Mouse (Mus musculus): ENCODE data around the gene Adam10. TPM values are rescaled to one million over a fixed set of nuclear protein-coding genes. Genes with fewer than 3 reads are reported as not detected.

Adam10 gene
- polyA plus RNA-seq, 1 experiment = 42.9 TPM

- no peak for DNase-seq (ENCODE audit: extremely low spot score in 1 of 2, low spot score in 1 of 2)
Observed at GRCm38 (mm10) chr9:70760974-70761373, 82.2 kb downstream of the Adam10 start.

- no peak for DNase-seq (ENCODE audit: extremely low spot score in 1 of 2, low spot score in 1 of 2)
Observed at GRCm38 (mm10) chr9:70775517-70775916, 96.7 kb downstream of the Adam10 start.

- no peak for DNase-seq (ENCODE audit: extremely low spot score in 1 of 2, low spot score in 1 of 2)
Observed at GRCm38 (mm10) chr9:70782191-70782590, 103.4 kb downstream of the Adam10 start.

- DNase-seq (ENCODE audit: extremely low spot score in 1 of 2, low spot score in 1 of 2) = peak; percentile 70 to 77
Observed at GRCm38 (mm10) chr9:70788705-70789104, 109.9 kb downstream of the Adam10 start.

- DNase-seq (ENCODE audit: extremely low spot score in 1 of 2, low spot score in 1 of 2) = no peak
Observed at GRCm38 (mm10) chr9:70790621-70791020, 111.8 kb downstream of the Adam10 start.

- peak; percentile 11 to 18 for DNase-seq (ENCODE audit: extremely low spot score in 1 of 2, low spot score in 1 of 2)
Observed at GRCm38 (mm10) chr9:70794643-70795438, 116.0 kb downstream of the Adam10 start.

GRCm38 (mm10) chr9:70795439-70795757 is 116.6 kb downstream of the Adam10 start:
- DNase-seq (ENCODE audit: extremely low spot score in 1 of 2, low spot score in 1 of 2) = no peak

- no peak for DNase-seq (ENCODE audit: extremely low spot score in 1 of 2, low spot score in 1 of 2)
Observed at GRCm38 (mm10) chr9:70800588-70801315, 122.0 kb downstream of the Adam10 start.

GRCm38 (mm10) chr9:70801761-70802160 is 123.0 kb downstream of the Adam10 start:
- DNase-seq (ENCODE audit: extremely low spot score in 1 of 2, low spot score in 1 of 2) = no peak

- DNase-seq (ENCODE audit: extremely low spot score in 1 of 2, low spot score in 1 of 2) = no peak
Observed at GRCm38 (mm10) chr9:70802816-70803215, 124.0 kb downstream of the Adam10 start.

GRCm38 (mm10) chr9:70806069-70806468 is 127.3 kb downstream of the Adam10 start:
- DNase-seq (ENCODE audit: extremely low spot score in 1 of 2, low spot score in 1 of 2) = no peak

GRCm38 (mm10) chr9:70807714-70808113 is 128.9 kb downstream of the Adam10 start:
- DNase-seq (ENCODE audit: extremely low spot score in 1 of 2, low spot score in 1 of 2) = no peak

GRCm38 (mm10) chr9:70812551-70812950 is 133.8 kb downstream of the Adam10 start:
- no peak for DNase-seq (ENCODE audit: extremely low spot score in 1 of 2, low spot score in 1 of 2)

- DNase-seq (ENCODE audit: extremely low spot score in 1 of 2, low spot score in 1 of 2) = peak; percentile 65 to 66
Observed at GRCm38 (mm10) chr9:70816701-70817305, 138.0 kb downstream of the Adam10 start.

GRCm38 (mm10) chr9:70817396-70817795 is 138.6 kb downstream of the Adam10 start:
- peak in 1 of 2 experiments; percentile 24 for DNase-seq (ENCODE audit: extremely low spot score in 1 of 2, low spot score in 1 of 2)

GRCm38 (mm10) chr9:70818739-70819138 is 139.9 kb downstream of the Adam10 start:
- no peak for DNase-seq (ENCODE audit: extremely low spot score in 1 of 2, low spot score in 1 of 2)

GRCm38 (mm10) chr9:70824103-70824502 is 145.3 kb downstream of the Adam10 start:
- DNase-seq (ENCODE audit: extremely low spot score in 1 of 2, low spot score in 1 of 2) = no peak

- DNase-seq (ENCODE audit: extremely low spot score in 1 of 2, low spot score in 1 of 2) = no peak
Observed at GRCm38 (mm10) chr9:70827911-70828310, 149.1 kb downstream of the Adam10 start.
